Mouse (Mus musculus) C2C12 (cell line): ENCODE results near the gene Edem3.

ENCODE experiments used
- CEBPB ChIP-seq: IDR thresholded peaks from one replicate; pipeline ENCODE4 v1.6.1; 2011; ENCODE audit warnings: low read depth, mild to moderate bottlenecking, control low read depth, moderate library complexity
- CTCF ChIP-seq: IDR thresholded peaks from one replicate; pipeline ENCODE4 v1.5.1; 2011; ENCODE audit not compliant: control insufficient read depth, insufficient read depth, insufficient read length
- MYOD1 ChIP-seq: IDR thresholded peaks from one replicate; pipeline ENCODE4 v1.6.1; 2011; ENCODE audit warnings: low read depth; ENCODE audit not compliant: control insufficient read depth, insufficient read length
- MYOG ChIP-seq: IDR thresholded peaks from one replicate; pipeline ENCODE4 v1.6.1; 2011; ENCODE audit not compliant: control insufficient read depth, insufficient read length; ENCODE audit errors: extremely low read depth
- USF1 ChIP-seq: IDR thresholded peaks from one replicate; pipeline ENCODE4 v1.6.1; 2011; ENCODE audit warnings: low read depth, mild to moderate bottlenecking, control low read depth, moderate library complexity

- no peak for TF ChIP-seq CTCF
- no peak for TF ChIP-seq MYOG
- no peak for TF ChIP-seq MYOD1
- no peak for TF ChIP-seq CEBPB
- no peak for TF ChIP-seq USF1
Observed at GRCm38 (mm10) chr1:151812004-151812712, 57.0 kb downstream of the Edem3 start.
